15 mouse cellular contexts compared by ENCODE assay signal in the genomic region with DNA sequence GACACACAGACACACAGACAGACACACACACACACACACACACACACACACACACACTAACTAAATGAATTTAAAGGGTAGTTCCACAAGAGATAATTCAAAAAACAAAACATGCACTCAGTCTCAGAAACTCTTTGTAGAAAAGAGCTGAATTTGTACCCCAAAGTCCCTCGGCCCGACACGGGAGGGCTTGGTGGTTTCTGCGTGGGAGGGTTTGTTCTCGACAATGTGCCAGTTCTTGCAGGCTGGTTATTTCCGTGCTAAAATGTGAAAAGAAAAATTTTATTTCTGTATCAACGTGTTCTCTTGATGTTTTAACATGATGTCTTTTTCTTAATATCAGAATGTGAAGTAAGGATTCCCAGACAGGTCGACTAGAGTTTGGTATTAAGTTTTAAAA.
DNase-seq lines count a peak whose midpoint lies in the region; ATAC-seq lines count a peak whose summit lies in the region.
"Had no signal": no experiment of that assay in that cellular context is flagged by ENCODE, and none has a peak within 500 bp of the region (broad histone marks: within the 10 kb centered on the region; RNA-seq: fewer than 3 reads in every experiment).

No protein-coding gene starts in this region.

- ATAC-seq in erythroid progenitor cell, adult 5-6 weeks (replicated peaks; ENCODE audit: low FRiP score, poor library complexity, severe bottlenecking), result no peak
- ATAC-seq: activated CD4-positive, CD25-positive, alpha-beta regulatory T cell, adult 4 months; intestine, embryonic 15.5 days; midbrain, embryonic 13.5 days had no signal

- DNase-seq in right cerebral cortex, adult 2 months (ENCODE audit: low spot score in 2 of 2), result peak; percentile 28 to 47
- DNase-seq in right cerebral cortex, postnatal 4 days, result no peak
- peak; percentile 48 for DNase-seq in brain, adult 2 months (ENCODE audit: low read depth, low spot score)
- DNase-seq in left cerebral cortex, adult 18-20 months (ENCODE audit: low spot score in 2 of 2), result peak; percentile 31 to 68
- peak; percentile 11 to 17 for DNase-seq in thymus, postnatal 36 days
- DNase-seq in embryo, embryonic 10 days (ENCODE audit: low spot score), result no peak
- DNase-seq: adrenal gland, postnatal 36 days; cerebellum, postnatal 14 days; liver; lung, adult 18-20 months; lung, postnatal 36 days had no signal

Comparison
In these comparisons a context has a peak if more than half of its experiments do, and no peak if none do; other contexts are left out.
1. DNase-seq: peak in right cerebral cortex, adult 2 months (2 of 2), brain, adult 2 months (single experiment), left cerebral cortex, adult 18-20 months (2 of 2) and thymus, postnatal 36 days (2 of 2); none in right cerebral cortex, postnatal 4 days (single experiment) and embryo, embryonic 10 days (single experiment).